Mouse (Mus musculus) neural tube, embryonic 12.5 days (tissue): ENCODE data around the gene Tex52. TPM values are rescaled to one million over a fixed set of nuclear protein-coding genes. Genes with fewer than 3 reads are reported as not detected.
A peak's percentile ranks its signal among the peaks of the same experiment; 100 is the strongest.

Experiments used
- ATAC-seq: fragments of 200-750 bp; cut with Nextera tagmentation; 2 replicates; pipeline ENCODE4 v1.8.0; 2017; ENCODE audit warnings: low read depth, mild to moderate bottlenecking, moderate TSS enrichment, moderate library complexity; ENCODE audit not compliant: low FRiP score
- H3K27ac ChIP-seq: fragments of 300-500 bp; sonication (generic); 2 replicates; pipeline ENCODE4 v1.5.1; 2016
- H3K27me3 ChIP-seq: fragments of 300-500 bp; sonication (generic); replicated peaks from 2 replicates; pipeline ENCODE4 v1.6.1; 2016; ENCODE audit warnings: mild to moderate bottlenecking
- H3K36me3 ChIP-seq: fragments of 300-500 bp; sonication (generic); 2 replicates; pipeline ENCODE4 v1.6.1; 2016; ENCODE audit warnings: mild to moderate bottlenecking
- H3K4me1 ChIP-seq: fragments of 300-500 bp; sonication (generic); 2 replicates; pipeline ENCODE4 v1.6.1; 2016
- H3K4me2 ChIP-seq: fragments of 300-500 bp; sonication (generic); replicated peaks from 2 replicates; pipeline ENCODE4 v1.6.1; 2016; ENCODE audit warnings: mild to moderate bottlenecking
- H3K4me3 ChIP-seq: fragments of 300-500 bp; sonication (generic); 2 replicates; pipeline ENCODE4 v1.5.1; 2016
- H3K9ac ChIP-seq: fragments of 300-500 bp; sonication (generic); 2 replicates; pipeline ENCODE4 v1.6.1; 2016; ENCODE audit warnings: mild to moderate bottlenecking
- H3K9me3 ChIP-seq: fragments of 300-500 bp; sonication (generic); 2 replicates; pipeline ENCODE4 v1.6.1; 2016; ENCODE audit warnings: mild to moderate bottlenecking
- WGBS: fragments of 180-500 bp; shearing (Covaris S2); methylation state at CpG from one replicate; pipeline ENCODE4 v1.1.7; 2016; 5-methylcytosine and 5-hydroxymethylcytosine counted together
- polyA plus RNA-seq: library from polyadenylated mRNA; unstranded; fragments of >200 nt; fragmentation: Nextera tagmentation; extraction: Ambion mirVana; gene quantifications from 2 replicates; pipeline ENCODE4 v1.2.1, GENCODE M21; 2016

Gene Tex52
- polyA plus RNA-seq, 1 experiment from 2014 or later, result 0.34 TPM

DNA sequence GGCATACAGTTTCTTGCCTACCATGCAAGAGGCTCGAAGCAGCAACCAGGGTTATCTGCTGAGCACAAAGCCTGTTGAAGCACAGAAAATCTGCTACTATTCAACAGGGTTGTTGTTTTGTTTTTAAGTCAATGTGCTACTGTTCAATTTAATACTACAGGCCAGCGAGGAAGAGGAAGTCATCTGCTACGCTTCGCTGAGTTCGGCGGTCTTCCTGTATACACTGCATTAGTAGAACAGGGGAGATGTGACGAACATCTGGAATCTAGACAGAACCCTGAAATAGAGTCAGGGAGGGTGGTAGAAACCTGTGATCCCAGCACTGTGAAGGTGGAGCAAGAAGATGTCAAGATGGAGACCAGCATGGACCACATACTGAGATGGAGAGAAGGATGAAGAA lies 8.5 kb downstream of the Tex52 start:
- H3K27ac ChIP-seq, result no peak overlapping the region
- H3K4me3 ChIP-seq, result no peak overlapping the region
- H3K9ac ChIP-seq, result no peak overlapping the region
- H3K9me3 ChIP-seq, result no peaks in the 10 kb centered on the region
- H3K27me3 ChIP-seq, result no peaks in the 10 kb centered on the region
- no peaks in the 10 kb centered on the region for H3K4me1 ChIP-seq
- no peak for ATAC-seq
- H3K36me3 ChIP-seq, result no peaks in the 10 kb centered on the region
- no peak overlapping the region for H3K4me2 ChIP-seq
- WGBS, result 69% methylated on average over 7 of the region's 7 CpGs

DNA sequence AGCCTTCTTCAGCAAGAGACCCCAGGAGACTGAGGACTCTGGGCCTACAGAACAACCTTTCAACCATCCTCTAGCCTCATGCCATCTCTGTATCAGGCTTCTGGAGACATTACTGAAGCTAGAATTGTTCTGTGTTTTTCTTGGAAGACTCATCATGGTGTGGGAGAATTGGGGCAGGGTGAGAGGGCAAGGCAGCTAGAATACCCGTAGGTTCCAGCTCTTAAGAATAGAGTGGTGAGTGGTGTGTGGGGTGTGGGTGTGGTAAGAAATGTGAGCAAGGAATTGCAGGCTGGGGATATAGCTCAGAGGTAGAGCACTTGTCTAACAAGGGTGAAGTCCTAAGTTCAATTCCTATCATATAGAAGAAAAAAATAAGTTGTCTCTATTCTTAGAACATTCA lies 9.8 kb downstream of the Tex52 start:
- Histone ChIP-seq H3K36me3 (no peaks in the 10 kb centered on the region), H3K9me3 (no peaks in the 10 kb centered on the region), H3K4me3 (no peak overlapping the region), H3K4me2 (no peak overlapping the region), H3K27me3 (no peaks in the 10 kb centered on the region), H3K27ac (no peak overlapping the region), H3K9ac (no peak overlapping the region), H3K4me1 (no peaks in the 10 kb centered on the region)
- ATAC-seq, result no peak
- 86% methylated on average over 1 of the region's 1 CpGs for WGBS

DNA sequence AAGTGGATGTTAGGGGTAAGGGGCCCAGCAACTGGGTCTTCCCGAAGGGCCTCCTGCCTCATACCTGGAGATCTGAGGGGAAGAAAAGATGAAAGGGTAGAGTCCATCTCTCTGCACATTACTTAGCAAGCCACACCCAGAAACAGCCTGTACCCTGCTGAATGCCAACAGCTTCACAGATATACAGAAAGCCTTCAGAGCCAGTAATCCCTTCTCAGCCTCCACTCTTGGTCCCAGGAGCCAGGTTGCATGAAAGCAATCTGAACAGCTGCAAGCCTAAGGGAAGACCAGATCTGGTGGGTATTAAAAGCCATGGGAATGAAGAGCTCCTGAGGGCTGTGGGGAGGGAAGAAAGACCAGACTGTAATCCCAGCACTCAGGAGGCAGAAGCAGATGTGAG lies 13.9 kb downstream of the Tex52 start:
- Histone ChIP-seq H3K4me1 (no peaks in the 10 kb centered on the region), H3K4me2 (no peak overlapping the region), H3K9ac (no peak overlapping the region), H3K27me3 (no peaks in the 10 kb centered on the region), H3K9me3 (no peaks in the 10 kb centered on the region), H3K36me3 (no peaks in the 10 kb centered on the region), H3K27ac (no peak overlapping the region), H3K4me3 (no peak overlapping the region)
- ATAC-seq, result no peak
- WGBS, result 81% methylated on average over 1 of the region's 1 CpGs

DNA sequence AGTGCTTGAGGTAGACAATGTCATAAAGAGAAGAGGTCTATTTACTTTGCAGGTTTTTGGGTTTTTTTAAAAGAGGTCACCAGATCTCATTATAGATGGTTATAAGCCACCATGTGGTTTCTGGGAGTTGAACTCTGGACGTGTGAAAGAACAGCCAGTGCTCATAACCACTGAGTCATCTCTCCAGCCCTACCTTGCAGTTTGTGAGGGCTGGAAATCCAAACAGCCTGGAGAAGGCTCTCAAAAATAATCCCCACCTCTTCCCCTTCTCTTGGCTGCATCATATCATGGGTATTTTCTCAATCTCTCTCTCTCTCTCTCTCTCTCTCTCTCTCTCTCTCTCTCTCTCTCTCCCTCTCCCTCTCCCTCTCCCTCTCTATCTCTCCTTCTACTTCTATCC lies 15.4 kb downstream of the Tex52 start:
- Histone ChIP-seq H3K27me3 (no peaks in the 10 kb centered on the region), H3K4me3 (no peak overlapping the region), H3K27ac (no peak overlapping the region), H3K9me3 (no peaks in the 10 kb centered on the region), H3K36me3 (no peaks in the 10 kb centered on the region), H3K4me2 (no peak overlapping the region), H3K9ac (no peak overlapping the region), H3K4me1 (no peaks in the 10 kb centered on the region)
- ATAC-seq, result no peak
- WGBS, result 61% methylated on average over 1 of the region's 1 CpGs

DNA sequence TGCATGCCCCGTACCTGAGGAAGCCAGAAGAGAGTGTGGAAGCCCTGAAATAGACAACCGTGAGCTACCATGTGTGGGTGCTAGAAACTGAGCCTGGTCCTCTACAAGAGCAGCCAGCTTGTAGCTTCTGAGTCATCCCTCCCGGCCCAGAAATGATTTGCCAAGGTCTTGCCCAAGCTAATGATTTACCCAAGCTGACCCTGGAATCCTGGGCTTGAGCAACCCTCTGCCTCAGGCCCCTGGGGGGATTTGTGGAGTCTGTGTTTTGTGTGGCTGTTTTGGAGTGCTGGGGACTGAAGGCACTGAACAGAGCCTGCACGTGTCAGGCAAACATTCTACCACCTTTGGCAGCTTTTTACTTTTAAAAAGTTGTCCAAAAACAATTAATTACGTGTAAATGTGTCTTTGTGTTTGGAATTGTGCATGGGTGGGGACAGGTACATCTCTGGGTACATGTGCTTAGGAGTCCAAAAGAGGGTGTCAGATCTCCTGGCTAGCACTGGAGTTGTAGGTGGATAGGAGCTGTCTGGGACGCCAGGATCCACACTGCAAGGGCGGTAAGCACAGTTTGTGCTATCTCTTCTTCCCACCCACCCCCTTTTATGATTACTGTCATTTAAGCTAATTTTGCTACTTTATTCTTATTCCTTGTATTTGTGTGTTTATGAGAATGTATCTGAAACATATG lies 22.5 kb downstream of the Tex52 start:
- Histone ChIP-seq H3K36me3 (no peaks in the 10 kb centered on the region), H3K4me1 (peaks cover 10% of the 10 kb centered on the region; the same call in 1 of the 2 replicates), H3K4me3 (no peak overlapping the region), H3K27ac (no peak overlapping the region), H3K4me2 (no peak overlapping the region), H3K9me3 (no peaks in the 10 kb centered on the region), H3K27me3 (no peaks in the 10 kb centered on the region), H3K9ac (no peak overlapping the region)
- ATAC-seq, result no peak
- 78% methylated on average over 7 of the region's 7 CpGs for WGBS

DNA sequence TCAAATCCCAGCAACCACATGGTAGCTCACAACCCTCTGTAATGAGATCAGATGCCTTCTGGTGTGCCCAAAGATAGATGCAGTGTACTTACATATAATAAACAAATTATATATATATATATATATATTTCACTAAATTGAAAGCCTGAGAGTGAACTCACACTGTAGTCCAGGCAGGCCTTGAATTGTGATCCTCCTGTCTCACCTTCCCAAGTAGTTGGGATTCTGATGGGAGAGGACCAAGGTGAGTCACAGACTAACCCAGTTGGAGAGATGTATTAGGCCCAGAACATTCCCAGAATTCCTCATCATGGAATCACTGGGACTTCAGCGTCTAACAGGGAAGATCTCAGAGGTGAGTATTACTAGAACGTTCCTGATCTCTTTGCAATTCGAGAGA lies 23.7 kb downstream of the Tex52 start, which contains the start of gene Nrip2:
TSS of gene Nrip2 (plus strand) at position 301 of the 400 bp plus-strand sequence.
- no peak for ATAC-seq
- no peaks in the 10 kb centered on the region for H3K27me3 ChIP-seq
- peaks cover 10% of the 10 kb centered on the region; the same call in 1 of the 2 replicates for H3K4me1 ChIP-seq
- peak within 1 kb of the TSS; percentile 43 for H3K4me2 ChIP-seq
- H3K27ac ChIP-seq, result no peak within 1 kb of the TSS
- 0 out of 2 replicates have a peak within 1 kb of the TSS, but pooled peaks have one; percentile 21 for H3K9ac ChIP-seq
- H3K9me3 ChIP-seq, result no peaks in the 10 kb centered on the region
- peak within 1 kb of the TSS; percentile 18 for H3K4me3 ChIP-seq
- no peaks in the 10 kb centered on the region for H3K36me3 ChIP-seq
- 79% methylated on average over 3 of the region's 3 CpGs for WGBS

DNA sequence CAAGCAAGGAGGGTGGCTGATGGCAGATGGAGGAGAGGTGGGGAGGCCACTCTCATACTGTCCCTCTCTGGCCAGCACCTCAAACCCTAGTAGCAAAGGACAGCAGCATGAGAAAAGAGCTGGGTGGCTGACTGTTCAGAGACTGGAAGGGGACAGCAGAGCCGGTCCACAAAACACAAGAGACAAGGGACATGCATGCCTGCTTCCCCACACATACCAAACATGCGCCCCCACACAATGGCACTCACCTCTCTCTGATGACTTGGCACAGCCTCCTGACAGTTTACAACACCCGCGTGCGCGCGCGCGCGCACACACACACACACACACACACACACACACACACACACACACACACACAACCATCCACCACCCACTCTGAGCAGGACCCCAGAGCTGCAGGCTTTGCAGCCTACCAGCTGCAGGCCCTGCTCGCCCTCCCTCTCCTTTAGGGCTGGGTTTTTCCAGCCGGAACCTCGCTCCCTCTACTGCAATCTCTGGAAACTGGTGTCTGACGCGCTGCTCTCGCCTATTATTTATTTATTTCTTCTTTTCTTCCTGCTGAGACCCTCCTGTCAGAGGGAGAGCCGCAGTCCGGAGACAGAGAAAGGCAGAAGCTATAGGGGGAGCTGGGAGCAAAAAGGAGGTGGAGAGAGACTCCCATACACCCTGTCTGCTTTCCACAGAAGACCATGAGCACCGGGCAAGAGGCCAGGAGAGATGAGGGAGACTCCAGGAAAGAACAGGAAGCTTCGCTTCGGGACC lies 24.3 kb downstream of the Tex52 start:
- H3K27me3 ChIP-seq, result no peaks in the 10 kb centered on the region
- 0 out of 2 replicates have a peak overlapping the region, but pooled peaks have one; percentile 21 for H3K9ac ChIP-seq
- H3K4me2 ChIP-seq, result peak overlapping the region; percentile 43
- 55% methylated on average over 21 of the region's 21 CpGs for WGBS
- no peak overlapping the region for H3K27ac ChIP-seq
- H3K4me3 ChIP-seq, result peak overlapping the region; percentile 18
- peaks cover 10% of the 10 kb centered on the region; the same call in 1 of the 2 replicates for H3K4me1 ChIP-seq
- ATAC-seq, result peak; percentile 78
- no peaks in the 10 kb centered on the region for H3K36me3 ChIP-seq
- no peaks in the 10 kb centered on the region for H3K9me3 ChIP-seq

DNA sequence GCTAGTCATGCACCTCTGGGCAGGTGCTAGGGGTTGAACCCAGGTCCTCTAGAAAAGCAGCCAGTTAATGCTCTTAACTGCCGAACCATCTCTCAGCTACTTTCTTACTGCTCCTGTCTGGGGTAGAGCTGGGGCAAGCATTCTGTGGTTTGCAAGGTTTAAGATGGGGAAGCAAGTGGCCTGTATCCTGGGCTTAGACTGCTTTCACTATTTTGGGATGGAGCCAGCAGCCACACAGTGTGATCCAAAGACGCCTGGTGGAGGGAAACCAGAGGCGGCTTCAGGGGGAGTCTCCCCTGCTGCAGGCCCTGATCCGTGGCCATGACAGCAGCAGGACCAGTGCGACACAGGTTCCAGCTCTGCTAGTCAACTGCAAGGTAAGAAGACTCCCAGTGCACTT lies 29.5 kb downstream of the Tex52 start:
- H3K4me2 ChIP-seq, result no peak overlapping the region
- no peak for ATAC-seq
- no peak overlapping the region for H3K9ac ChIP-seq
- H3K36me3 ChIP-seq, result peaks cover 28% of the 10 kb centered on the region
- WGBS, result 65% methylated on average over 5 of the region's 5 CpGs
- no peaks in the 10 kb centered on the region for H3K27me3 ChIP-seq
- no peaks in the 10 kb centered on the region for H3K9me3 ChIP-seq
- H3K4me1 ChIP-seq, result peaks cover 9% of the 10 kb centered on the region; the same call in 1 of the 2 replicates
- H3K27ac ChIP-seq, result no peak overlapping the region
- no peak overlapping the region for H3K4me3 ChIP-seq

DNA sequence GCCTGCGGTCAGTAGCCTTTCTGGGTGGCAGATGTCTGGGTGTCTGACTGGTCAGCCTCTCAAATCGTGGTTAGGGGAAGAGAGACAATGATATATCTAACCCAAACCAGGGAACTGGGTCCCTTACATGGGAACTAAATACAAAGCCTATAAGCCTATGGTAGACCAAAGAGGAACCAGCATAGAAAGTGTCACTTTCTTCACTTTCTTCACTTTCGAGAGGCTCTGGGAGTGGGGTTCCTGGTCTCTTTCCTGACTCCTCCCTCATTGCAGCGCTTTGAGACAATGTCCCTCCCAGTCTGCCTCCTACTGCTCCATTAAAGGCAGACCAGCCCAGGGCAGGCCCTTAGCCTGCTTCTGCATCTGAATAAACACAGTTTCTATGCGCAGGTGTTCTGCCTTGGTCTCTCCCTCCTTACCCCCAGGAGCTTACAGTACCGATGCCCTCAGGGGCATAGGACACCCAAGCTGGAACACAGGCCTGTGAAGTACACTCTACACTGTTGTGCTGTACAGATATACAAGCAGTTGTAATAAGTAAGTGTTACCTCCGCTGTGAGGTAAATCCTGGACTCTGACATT lies 33.4 kb downstream of the Tex52 start:
- H3K36me3 ChIP-seq, result peaks cover 59% of the 10 kb centered on the region
- H3K27me3 ChIP-seq, result no peaks in the 10 kb centered on the region
- H3K9ac ChIP-seq, result no peak overlapping the region
- H3K9me3 ChIP-seq, result no peaks in the 10 kb centered on the region
- H3K4me1 ChIP-seq, result no peaks in the 10 kb centered on the region
- no peak overlapping the region for H3K27ac ChIP-seq
- 87% methylated on average over 7 of the region's 7 CpGs for WGBS
- ATAC-seq, result no peak
- no peak overlapping the region for H3K4me2 ChIP-seq
- no peak overlapping the region for H3K4me3 ChIP-seq

DNA sequence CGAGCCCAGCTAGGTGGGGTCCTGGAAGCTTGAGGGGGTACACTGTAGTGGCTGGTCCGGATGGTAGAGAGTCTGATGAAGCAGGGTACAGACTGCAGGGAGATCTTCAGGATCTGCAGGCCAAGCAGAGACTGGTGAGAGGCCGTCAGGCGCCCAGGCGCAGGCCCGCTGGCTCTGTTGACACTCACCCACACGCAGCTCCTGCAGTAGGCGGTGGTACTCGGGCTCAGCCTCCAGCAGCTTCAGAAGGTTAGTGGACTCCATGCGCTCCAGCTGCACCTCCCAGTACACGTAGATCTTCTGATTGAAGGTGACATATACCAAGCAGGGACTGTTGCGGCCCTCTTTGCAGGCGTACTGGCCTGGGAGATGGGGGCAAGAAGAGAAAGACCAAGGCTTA lies 35.0 kb downstream of the Tex52 start:
- no peak for ATAC-seq
- peaks cover 64% of the 10 kb centered on the region for H3K36me3 ChIP-seq
- WGBS, result 94% methylated on average over 13 of the region's 13 CpGs

DNA sequence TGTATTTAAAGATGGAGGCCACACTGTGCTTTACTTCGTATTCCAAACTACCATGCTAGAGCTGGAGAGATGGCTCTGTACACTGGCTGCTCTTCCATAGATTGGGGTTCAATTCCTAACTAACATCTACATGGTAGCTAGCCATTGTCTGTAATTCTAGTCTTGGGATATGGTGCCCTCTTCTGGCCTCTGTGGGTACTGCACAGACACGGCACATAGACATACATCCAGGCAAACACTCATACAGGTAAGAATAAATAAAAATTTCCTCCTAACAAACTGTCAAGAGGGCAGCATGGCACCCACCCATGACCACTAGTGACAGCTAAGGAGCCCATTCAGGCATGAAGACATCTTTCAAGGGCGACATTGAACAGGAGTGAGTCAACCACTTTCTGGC lies 35.9 kb downstream of the Tex52 start:
- H3K27me3 ChIP-seq, result no peaks in the 10 kb centered on the region
- H3K36me3 ChIP-seq, result peaks cover 67% of the 10 kb centered on the region
- H3K27ac ChIP-seq, result no peak overlapping the region
- 21% methylated on average over 3 of the region's 3 CpGs for WGBS
- no peak overlapping the region for H3K4me2 ChIP-seq
- H3K4me3 ChIP-seq, result no peak overlapping the region
- no peaks in the 10 kb centered on the region for H3K4me1 ChIP-seq
- ATAC-seq, result 0 out of 2 replicates have a peak, but pooled peaks have one; percentile 25
- no peak overlapping the region for H3K9ac ChIP-seq
- H3K9me3 ChIP-seq, result no peaks in the 10 kb centered on the region

More for the DNA sequence above, 35.0 kb downstream of the Tex52 start:
- H3K4me3 ChIP-seq, result no peak overlapping the region
- no peaks in the 10 kb centered on the region for H3K27me3 ChIP-seq
- no peak overlapping the region for H3K9ac ChIP-seq
- no peak overlapping the region for H3K4me2 ChIP-seq
- H3K27ac ChIP-seq, result no peak overlapping the region
- no peaks in the 10 kb centered on the region for H3K9me3 ChIP-seq
- no peaks in the 10 kb centered on the region for H3K4me1 ChIP-seq

DNA sequence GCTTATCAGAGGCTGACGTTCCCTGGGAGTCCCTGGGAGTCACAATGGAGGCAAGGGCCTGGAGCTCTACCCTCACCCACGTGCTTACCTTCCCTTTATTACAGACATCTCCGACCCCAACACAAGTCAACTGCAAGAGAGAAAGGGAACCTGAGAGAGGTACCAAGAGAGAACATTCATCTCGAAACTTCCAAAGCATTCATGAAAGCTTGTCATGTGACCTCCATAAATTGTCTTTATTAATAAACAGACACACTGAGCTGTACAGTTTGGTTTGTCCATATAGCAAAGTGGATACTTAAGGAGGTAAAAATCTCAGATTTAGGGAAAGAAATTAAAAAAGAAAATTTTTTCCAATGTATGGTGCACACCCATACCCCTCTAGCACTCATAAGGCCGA lies 40.9 kb downstream of the Tex52 start:
- Histone ChIP-seq H3K4me1 (no peaks in the 10 kb centered on the region), H3K27me3 (no peaks in the 10 kb centered on the region), H3K9ac (no peak overlapping the region), H3K27ac (no peak overlapping the region), H3K4me2 (no peak overlapping the region), H3K9me3 (no peaks in the 10 kb centered on the region), H3K4me3 (no peak overlapping the region), H3K36me3 (peaks cover 32% of the 10 kb centered on the region)
- WGBS, result 91% methylated on average over 5 of the region's 5 CpGs
- ATAC-seq, result no peak
